Mouse (Mus musculus): ENCODE measurements around the gene Mthfsl. TPM values are rescaled to one million over a fixed set of nuclear protein-coding genes. Genes with fewer than 3 reads are reported as not detected.
"Not testable (repeated sequence)": the region's sequence is repeated elsewhere in the genome, so short reads cannot be mapped to it uniquely, and the experiment has no call there.

Mthfsl gene
- polyA plus RNA-seq, 1 experiment from 2014 or later: 46.0 TPM

DNA sequence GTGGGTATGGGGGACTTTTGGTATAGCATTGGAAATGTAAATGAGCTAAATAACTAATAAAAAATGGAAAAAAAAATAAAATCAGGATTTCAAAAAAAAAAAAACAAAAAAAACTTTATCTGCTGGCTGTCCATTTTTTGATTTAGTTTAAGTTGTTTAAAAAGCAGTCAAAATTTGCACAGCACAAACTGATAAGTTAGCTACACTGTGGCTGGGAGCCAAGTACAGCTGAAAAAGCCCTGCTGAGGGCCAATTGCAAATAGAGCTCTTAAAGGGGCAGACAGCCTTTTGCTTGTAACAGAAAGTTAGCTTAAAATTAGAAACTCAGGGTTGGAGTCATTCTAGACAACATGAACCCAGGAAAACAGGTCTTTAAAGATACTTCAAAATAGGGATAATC is 61.8 kb downstream of the Mthfsl start:
- not testable (repeated sequence) for H3K4me2 ChIP-seq (replicated peaks); H3K4me1 ChIP-seq (replicated peaks); ATAC-seq; H3K27ac ChIP-seq; H3K9ac ChIP-seq (replicated peaks); H3K36me3 ChIP-seq; H3K4me3 ChIP-seq (replicated peaks); H3K27me3 ChIP-seq; H3K9me3 ChIP-seq

- H3K9me3 ChIP-seq; H3K27me3 ChIP-seq; H3K36me3 ChIP-seq; H3K4me3 ChIP-seq (replicated peaks); H3K9ac ChIP-seq (replicated peaks); ATAC-seq; H3K4me2 ChIP-seq (replicated peaks); H3K4me1 ChIP-seq (replicated peaks); H3K27ac ChIP-seq: not testable (repeated sequence)
- WGBS: 97% methylated on average over 12 of the region's 15 CpGs
Measured at GRCm38 (mm10) chr9:88650742-88651141, 69.4 kb downstream of the Mthfsl start.

Other genes with a start within 250 kb of the Mthfsl start
- 95.9 and 102 TPM in 2 replicates for gene Syncrip, start 237.7 kb downstream of the Mthfsl start, polyA plus RNA-seq (2015; fragmentation: Nextera tagmentation; extraction: Ambion mirVana)
- gene Zfp949, start 172.3 kb downstream of the Mthfsl start, polyA plus RNA-seq (2015; fragmentation: Nextera tagmentation; extraction: Ambion mirVana): 18.5 and 20.4 TPM in 2 replicates
- 0.20 and 0.67 TPM in 2 replicates for gene Trim43a, start 139.4 kb downstream of the Mthfsl start, polyA plus RNA-seq (2015; fragmentation: Nextera tagmentation; extraction: Ambion mirVana)
- 0.34 TPM in 1 of 2 replicates, not detected in the other for gene Bcl2a1d, start 11.6 kb upstream of the Mthfsl start, polyA plus RNA-seq (2015; fragmentation: Nextera tagmentation; extraction: Ambion mirVana)
- 0.13 TPM in 1 of 2 replicates, not detected in the other for gene Trim43c, start 118.9 kb upstream of the Mthfsl start, polyA plus RNA-seq (2015; fragmentation: Nextera tagmentation; extraction: Ambion mirVana)
- not detected in 2 replicates for gene Bcl2a1a, start 236.6 kb upstream of the Mthfsl start, polyA plus RNA-seq (2015; fragmentation: Nextera tagmentation; extraction: Ambion mirVana)